Mouse (Mus musculus) limb, embryonic 15.5 days (tissue): ENCODE measurements at regions not wholly inside any gene's neighbourhood (a gene's known extent, or its start where the extent isn't known, plus 50 kb on each side); places are given as distances from the start of the nearest gene placed in this dataset.
A peak's percentile ranks its signal among the peaks of the same experiment; 100 is the strongest.

Experiments used
- ATAC-seq: fragments of 200-750 bp; cut with Nextera tagmentation; 2 replicates; pipeline ENCODE4 v1.8.0; 2017; ENCODE audit warnings: low read depth, moderate TSS enrichment; ENCODE audit not compliant: insufficient number of reproducible peaks, low FRiP score, low TSS enrichment
- H3K27ac ChIP-seq: fragments of 300-500 bp; sonication (generic); 2 replicates; pipeline ENCODE4 v1.5.1; 2015; ENCODE audit warnings: moderate library complexity, mild to moderate bottlenecking, inconsistent platforms
- H3K27me3 ChIP-seq: fragments of 300-500 bp; sonication (generic); 2 replicates; pipeline ENCODE4 v1.6.1; 2015; ENCODE audit warnings: inconsistent platforms
- H3K36me3 ChIP-seq: fragments of 300-500 bp; sonication (generic); 2 replicates; pipeline ENCODE4 v1.6.1; 2015; ENCODE audit warnings: inconsistent platforms
- H3K4me1 ChIP-seq: fragments of 300-500 bp; sonication (generic); 2 replicates; pipeline ENCODE4 v1.6.1; 2015; ENCODE audit warnings: inconsistent platforms
- H3K4me2 ChIP-seq: fragments of 300-500 bp; sonication (generic); 2 replicates; pipeline ENCODE4 v1.6.1; 2015; ENCODE audit warnings: mild to moderate bottlenecking, inconsistent platforms
- H3K4me3 ChIP-seq: fragments of 300-500 bp; sonication (generic); 2 replicates; pipeline ENCODE4 v1.5.1; 2015; ENCODE audit warnings: mild to moderate bottlenecking, inconsistent platforms
- H3K9ac ChIP-seq: fragments of 300-500 bp; sonication (generic); 2 replicates; pipeline ENCODE4 v1.6.1; 2015; ENCODE audit warnings: inconsistent platforms
- H3K9me3 ChIP-seq: fragments of 300-500 bp; sonication (generic); 2 replicates; pipeline ENCODE4 v1.6.1; 2016; ENCODE audit warnings: inconsistent platforms
- WGBS: fragments of 180-500 bp; shearing (Covaris S2); methylation state at CpG from one replicate; pipeline ENCODE4 v1.1.7; 2015; 5-methylcytosine and 5-hydroxymethylcytosine counted together

- ATAC-seq = no peak
These were observed 53.1 kb upstream of the Rai14 start for GRCm38 (mm10) chr15:10767535-10767934.

GRCm38 (mm10) chr15:10770410-10771310 lies 56.2 kb upstream of the Rai14 start:
- 34% methylated on average over 5 of the region's 5 CpGs for WGBS
- Histone ChIP-seq H3K9me3 (no peaks in the 10 kb centered on the region), H3K4me3 (no peak overlapping the region), H3K36me3 (no peaks in the 10 kb centered on the region), H3K27me3 (no peaks in the 10 kb centered on the region), H3K4me2 (no peak overlapping the region), H3K4me1 (no peaks in the 10 kb centered on the region), H3K27ac (0 out of 2 replicates have a peak overlapping the region, but pooled peaks have one; percentile 19), H3K9ac (no peak overlapping the region)
- no peak for ATAC-seq

More at GRCm38 (mm10) chr15:10767535-10767934, 53.1 kb upstream of the Rai14 start:
- H3K9me3 ChIP-seq = no peaks in the 10 kb centered on the region
- no peaks in the 10 kb centered on the region for H3K36me3 ChIP-seq
- WGBS = 67% methylated on average over 6 of the region's 6 CpGs
- no peaks in the 10 kb centered on the region for H3K27me3 ChIP-seq
- no peaks in the 10 kb centered on the region for H3K4me1 ChIP-seq
- H3K27ac ChIP-seq = no peak overlapping the region
- H3K9ac ChIP-seq = no peak overlapping the region
- H3K4me3 ChIP-seq = no peak overlapping the region
- H3K4me2 ChIP-seq = no peak overlapping the region

- Histone ChIP-seq H3K4me2 (no peak overlapping the region), H3K36me3 (no peaks in the 10 kb centered on the region), H3K4me3 (no peak overlapping the region), H3K27ac (peak overlapping the region; percentile 19; the same call in 1 of the 2 replicates), H3K9me3 (no peaks in the 10 kb centered on the region), H3K9ac (no peak overlapping the region), H3K27me3 (no peaks in the 10 kb centered on the region), H3K4me1 (no peaks in the 10 kb centered on the region)
- no peak for ATAC-seq
- 21% methylated on average over 4 of the region's 4 CpGs for WGBS
These were observed 56.9 kb upstream of the Rai14 start for GRCm38 (mm10) chr15:10771311-10771690.

GRCm38 (mm10) chr15:10779941-10780620 lies 65.7 kb upstream of the Rai14 start:
- no peak overlapping the region for H3K4me2 ChIP-seq
- H3K4me3 ChIP-seq = no peak overlapping the region
- H3K27me3 ChIP-seq = no peaks in the 10 kb centered on the region
- no peaks in the 10 kb centered on the region for H3K36me3 ChIP-seq
- H3K4me1 ChIP-seq = no peaks in the 10 kb centered on the region
- H3K9ac ChIP-seq = no peak overlapping the region
- no peaks in the 10 kb centered on the region for H3K9me3 ChIP-seq
- ATAC-seq = no peak
- H3K27ac ChIP-seq = no peak overlapping the region
- WGBS = 67% methylated on average over 13 of the region's 13 CpGs

- ATAC-seq = no peak
- H3K4me1 ChIP-seq = 0 out of 2 replicates have a peak, but pooled peaks cover 5% of the 10 kb centered on the region
- WGBS = 48% methylated on average over 6 of the region's 6 CpGs
- H3K27me3 ChIP-seq = no peaks in the 10 kb centered on the region
- H3K4me2 ChIP-seq = no peak overlapping the region
- H3K4me3 ChIP-seq = no peak overlapping the region
- no peak overlapping the region for H3K27ac ChIP-seq
- H3K9me3 ChIP-seq = no peaks in the 10 kb centered on the region
- no peak overlapping the region for H3K9ac ChIP-seq
- no peaks in the 10 kb centered on the region for H3K36me3 ChIP-seq
These were observed 74.9 kb upstream of the Rai14 start for GRCm38 (mm10) chr15:10789371-10789770.

- WGBS = 70% methylated on average over 3 of the region's 3 CpGs
- Histone ChIP-seq H3K9me3 (no peaks in the 10 kb centered on the region), H3K4me1 (0 out of 2 replicates have a peak, but pooled peaks cover 5% of the 10 kb centered on the region), H3K4me3 (no peak overlapping the region), H3K27me3 (no peaks in the 10 kb centered on the region), H3K36me3 (no peaks in the 10 kb centered on the region), H3K27ac (no peak overlapping the region), H3K9ac (no peak overlapping the region), H3K4me2 (no peak overlapping the region)
- no peak for ATAC-seq
These were observed 76.6 kb upstream of the Rai14 start for GRCm38 (mm10) chr15:10790862-10791497.

GRCm38 (mm10) chr15:10791516-10792112 lies 77.2 kb upstream of the Rai14 start:
- Histone ChIP-seq H3K4me3 (no peak overlapping the region), H3K27me3 (no peaks in the 10 kb centered on the region), H3K27ac (no peak overlapping the region), H3K9ac (no peak overlapping the region), H3K4me2 (no peak overlapping the region), H3K4me1 (0 out of 2 replicates have a peak, but pooled peaks cover 5% of the 10 kb centered on the region), H3K36me3 (no peaks in the 10 kb centered on the region), H3K9me3 (no peaks in the 10 kb centered on the region)
- WGBS = 47% methylated on average over 3 of the region's 3 CpGs
- no peak for ATAC-seq

GRCm38 (mm10) chr15:10792156-10792555 lies 77.7 kb upstream of the Rai14 start:
- Histone ChIP-seq H3K36me3 (no peaks in the 10 kb centered on the region), H3K27me3 (no peaks in the 10 kb centered on the region), H3K4me2 (no peak overlapping the region), H3K27ac (no peak overlapping the region), H3K9me3 (no peaks in the 10 kb centered on the region), H3K4me3 (no peak overlapping the region), H3K9ac (no peak overlapping the region), H3K4me1 (0 out of 2 replicates have a peak, but pooled peaks cover 5% of the 10 kb centered on the region)
- ATAC-seq = no peak
- 68% methylated on average over 7 of the region's 7 CpGs for WGBS

GRCm38 (mm10) chr15:10795126-10795792 lies 80.8 kb upstream of the Rai14 start:
- Histone ChIP-seq H3K27me3 (no peaks in the 10 kb centered on the region), H3K36me3 (no peaks in the 10 kb centered on the region), H3K4me3 (no peak overlapping the region), H3K9ac (no peak overlapping the region), H3K27ac (no peak overlapping the region), H3K9me3 (no peaks in the 10 kb centered on the region), H3K4me1 (0 out of 2 replicates have a peak, but pooled peaks cover 5% of the 10 kb centered on the region), H3K4me2 (no peak overlapping the region)
- WGBS = 89% methylated on average over 7 of the region's 7 CpGs
- no peak for ATAC-seq

GRCm38 (mm10) chr15:10799656-10800055 lies 85.2 kb upstream of the Rai14 start:
- H3K27me3 ChIP-seq = no peaks in the 10 kb centered on the region
- H3K36me3 ChIP-seq = no peaks in the 10 kb centered on the region
- H3K4me2 ChIP-seq = no peak overlapping the region
- no peak overlapping the region for H3K4me3 ChIP-seq
- ATAC-seq = no peak
- H3K9me3 ChIP-seq = no peaks in the 10 kb centered on the region
- H3K4me1 ChIP-seq = no peaks in the 10 kb centered on the region
- no peak overlapping the region for H3K27ac ChIP-seq
- no peak overlapping the region for H3K9ac ChIP-seq

- ATAC-seq = no peak
- peaks cover 14% of the 10 kb centered on the region for H3K4me1 ChIP-seq
- 81% methylated on average over 2 of the region's 2 CpGs for WGBS
These were observed 99.8 kb upstream of the Rai14 start for GRCm38 (mm10) chr15:10814195-10814594.

More at GRCm38 (mm10) chr15:10814195-10814594, 99.8 kb upstream of the Rai14 start:
- Histone ChIP-seq H3K36me3 (no peaks in the 10 kb centered on the region), H3K4me3 (no peak overlapping the region), H3K9ac (no peak overlapping the region), H3K4me2 (no peak overlapping the region), H3K27me3 (no peaks in the 10 kb centered on the region), H3K27ac (no peak overlapping the region), H3K9me3 (no peaks in the 10 kb centered on the region)
